Mouse (Mus musculus) thymus, adult 2 months (tissue): Measurements from ENCODE around the gene Lsp1.

ENCODE experiments used
- CTCF ChIP-seq: fragments of 200-500 bp; IDR thresholded peaks from 2 replicates; pipeline ENCODE4 v1.5.1; 2012; ENCODE audit warnings: mild to moderate bottlenecking, control low read depth, low read length, moderate library complexity, borderline replicate concordance; ENCODE audit not compliant: control insufficient read depth, poor library complexity, insufficient read depth; ENCODE audit errors: extremely low read depth
- POLR2A ChIP-seq: fragments of 200-500 bp; IDR thresholded peaks from 2 replicates; pipeline ENCODE4 v1.6.1; 2012; ENCODE audit warnings: mild to moderate bottlenecking, low read length, control low read depth, moderate library complexity; ENCODE audit not compliant: control insufficient read depth, poor library complexity, insufficient read depth; ENCODE audit errors: extremely low read depth

DNA sequence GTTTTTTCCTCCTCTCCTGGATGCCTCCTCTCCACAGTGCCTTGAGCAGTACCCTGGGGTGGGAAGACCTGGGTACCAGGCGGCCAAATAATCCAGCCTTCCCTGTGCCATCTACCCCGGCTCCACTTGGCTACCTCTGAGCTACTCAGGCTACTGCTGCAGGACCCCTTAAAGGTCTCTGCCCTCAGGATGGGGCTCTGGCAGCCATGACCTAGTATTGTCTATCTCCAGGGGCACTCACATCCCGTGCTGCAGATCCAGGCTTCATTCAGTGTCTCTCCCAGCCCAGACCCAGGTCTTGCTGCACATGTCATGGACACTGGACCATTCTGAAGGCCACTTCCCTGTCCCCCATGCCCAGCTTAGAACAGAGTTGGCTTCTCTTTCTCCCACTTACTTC lies 19.3 kb downstream of the Lsp1 start:
- TF ChIP-seq CTCF (no peak), POLR2A (no peak)
